Mouse (Mus musculus) naive thymus-derived CD4-positive, alpha-beta T cell, adult 2 months (primary cell): ENCODE data around the gene Grk2.
A peak's percentile ranks its signal among the peaks of the same experiment; 100 is the strongest.
"Not testable (repeated sequence)": the region's sequence is repeated elsewhere in the genome, so short reads cannot be mapped to it uniquely, and the experiment has no call there.

ENCODE experiments used
- DNase-seq: peaks from one replicate; pipeline ENCODE4 v3.0.0-alpha.2; 2011; ENCODE audit warnings: low read depth

The Grk2 gene

GRCm38 (mm10) chr19:4268566-4269361 is 37.3 kb downstream of the Grk2 start, which contains the start of gene Ssh3:
Gene Ssh3 (minus strand): TSS chr19:4269180.
- DNase-seq = peak; percentile 83

DNA sequence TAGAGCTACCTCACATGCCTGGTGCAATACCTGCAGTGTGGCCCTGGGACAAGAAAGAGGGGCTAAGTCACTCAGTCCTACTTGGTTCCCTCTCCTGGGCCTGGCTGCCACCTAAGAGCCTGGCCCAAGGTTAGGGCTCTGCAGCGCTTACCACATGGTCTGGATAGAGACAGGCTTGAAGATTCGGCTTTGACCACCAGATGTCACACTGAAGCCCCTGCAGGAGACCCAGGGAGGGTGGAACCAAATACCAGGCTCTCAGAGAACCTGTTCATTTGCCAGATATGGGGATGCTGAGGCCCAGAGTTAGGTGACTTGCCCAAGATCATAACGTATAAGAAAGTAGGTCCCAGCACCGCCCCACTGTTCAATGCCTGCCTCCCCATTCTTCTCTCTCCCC is 40.1 kb downstream of the Grk2 start:
- no peak for DNase-seq

DNA sequence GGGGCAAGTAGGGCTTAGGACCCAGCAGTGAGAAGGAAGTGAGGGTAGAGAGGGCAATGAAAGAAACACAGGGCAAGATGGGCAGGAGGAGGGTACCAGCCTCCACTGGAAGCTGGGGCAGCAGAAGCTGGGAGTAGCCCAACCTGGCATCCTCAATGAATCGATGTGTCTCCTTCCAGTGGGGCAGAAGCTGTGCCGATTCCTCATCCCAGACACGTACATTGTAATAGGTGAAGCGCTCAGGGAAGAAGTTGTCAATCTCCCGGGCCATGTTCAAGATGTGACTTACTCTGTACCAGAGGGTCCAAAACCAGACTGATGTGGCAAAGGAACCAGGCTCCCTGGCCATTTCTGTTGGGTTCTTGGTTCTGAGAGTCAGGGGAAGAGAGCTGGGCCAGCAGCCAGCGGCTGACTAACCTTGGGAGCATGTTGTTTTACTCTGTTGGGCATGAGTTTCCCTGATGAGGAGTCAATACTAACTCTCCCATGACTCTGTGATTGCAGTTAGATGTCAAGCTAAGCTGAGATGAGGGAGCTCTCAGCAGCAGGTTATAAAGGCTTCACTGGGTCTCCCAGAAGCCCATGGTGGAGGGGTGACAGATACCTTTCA is 41.7 kb downstream of the Grk2 start:
- DNase-seq = no peak

DNA sequence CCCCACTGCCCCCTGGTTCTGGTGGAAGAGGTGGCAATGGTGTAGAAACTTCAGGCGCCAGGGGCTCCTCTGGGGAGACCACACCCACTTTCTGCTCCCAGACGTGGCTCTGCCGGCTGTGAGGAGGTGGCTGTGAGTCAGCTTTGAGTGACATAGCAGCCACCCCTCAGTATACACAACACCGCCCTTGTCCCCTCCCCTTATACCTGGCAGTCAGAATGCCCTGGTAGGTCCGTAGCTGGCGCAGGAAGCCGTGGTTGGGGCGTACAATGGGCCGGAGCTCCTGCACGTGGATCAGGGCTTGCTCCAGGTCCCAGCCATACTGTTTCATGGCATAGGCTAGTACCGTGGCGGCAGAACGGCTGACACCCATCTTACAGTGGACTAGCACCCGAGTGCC is 42.3 kb downstream of the Grk2 start:
- no peak for DNase-seq

DNA sequence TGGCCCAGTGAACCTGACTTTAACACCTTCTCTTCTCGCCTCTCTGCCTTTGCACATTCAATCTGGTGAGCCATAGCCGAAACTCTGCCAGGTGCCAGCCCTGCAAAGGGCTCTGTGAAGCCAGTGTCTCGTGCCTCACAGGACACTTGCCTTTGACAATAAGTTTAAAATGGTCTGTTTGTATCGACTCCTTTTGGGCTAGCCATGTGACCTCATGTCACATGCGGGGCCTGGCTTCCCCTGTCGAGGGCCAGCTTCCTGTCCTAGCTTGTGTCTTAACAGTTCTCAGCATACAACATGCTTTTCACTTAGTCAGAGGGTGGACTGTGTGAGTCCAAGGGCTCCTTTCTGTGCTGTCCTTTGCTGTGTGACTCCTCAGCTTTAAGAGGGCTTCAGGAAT is 43.3 kb downstream of the Grk2 start:
- no peak for DNase-seq

GRCm38 (mm10) chr19:4261038-4261698 is 44.9 kb downstream of the Grk2 start:
- DNase-seq = peak; percentile 74

GRCm38 (mm10) chr19:4257897-4258252 is 48.1 kb downstream of the Grk2 start:
- no peak for DNase-seq

DNA sequence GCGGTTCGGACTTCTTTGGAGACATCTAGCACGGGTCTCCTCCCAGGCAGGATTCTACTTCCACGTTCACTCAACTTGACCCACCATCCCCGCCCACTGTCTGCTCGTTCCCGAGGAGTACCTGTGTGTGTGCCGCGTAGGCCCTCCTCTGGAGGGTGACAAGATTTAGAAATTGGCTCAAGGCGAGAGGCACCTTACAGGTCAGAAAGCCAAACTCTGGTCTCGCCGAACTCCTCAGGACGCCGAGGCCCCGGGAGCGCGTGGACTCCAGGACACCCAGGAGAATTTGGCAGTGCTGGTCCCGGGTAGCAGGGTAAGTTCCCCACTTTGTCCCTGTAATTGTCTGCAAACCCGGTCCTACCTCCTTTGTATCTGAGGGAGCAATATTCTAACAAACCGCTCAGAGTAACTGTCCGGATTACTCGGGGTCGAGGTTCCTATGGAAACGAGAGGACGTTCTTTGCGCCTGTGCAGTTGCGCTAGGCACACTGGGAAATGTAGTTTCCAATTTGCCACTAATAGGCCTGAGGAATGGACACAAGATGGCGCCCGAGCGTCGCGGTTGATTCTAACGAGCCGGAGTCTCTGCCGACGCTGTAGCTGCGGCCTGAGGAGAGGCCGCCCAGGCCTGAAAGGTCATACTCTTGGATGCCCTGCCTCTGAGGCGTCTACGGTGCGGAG is 48.7 kb downstream of the Grk2 start:
- peak; percentile 96 for DNase-seq

DNA sequence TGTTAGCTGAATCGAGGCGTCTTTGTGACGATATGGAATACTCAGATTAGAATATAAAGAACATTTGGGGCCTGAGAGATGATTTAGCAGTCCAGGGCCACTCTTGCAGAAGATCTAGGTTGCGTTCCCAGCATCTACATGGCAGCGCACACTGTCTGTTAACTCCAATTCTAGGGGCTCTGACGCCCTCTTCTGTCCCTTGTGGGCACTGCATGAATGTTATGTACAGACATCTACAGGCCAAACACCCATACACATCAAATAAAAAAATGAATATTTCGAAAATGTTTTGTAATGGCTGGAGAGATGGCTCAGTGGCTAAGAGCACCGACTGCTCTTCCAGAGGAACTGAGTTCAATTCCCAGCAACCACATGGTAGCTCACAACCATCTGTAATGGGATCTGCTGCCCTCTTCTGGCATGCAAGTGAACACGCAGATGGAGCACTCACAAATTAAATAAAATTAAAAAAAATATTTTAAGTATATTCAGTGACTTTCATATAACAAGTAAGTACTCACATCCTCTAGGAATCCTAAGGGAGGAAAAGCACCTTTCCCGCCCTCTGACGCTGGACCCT is 50.3 kb downstream of the Grk2 start:
- peak; percentile 57 for DNase-seq

- no peak for DNase-seq
Measured at GRCm38 (mm10) chr19:4254230-4254629, 51.8 kb downstream of the Grk2 start.

DNA sequence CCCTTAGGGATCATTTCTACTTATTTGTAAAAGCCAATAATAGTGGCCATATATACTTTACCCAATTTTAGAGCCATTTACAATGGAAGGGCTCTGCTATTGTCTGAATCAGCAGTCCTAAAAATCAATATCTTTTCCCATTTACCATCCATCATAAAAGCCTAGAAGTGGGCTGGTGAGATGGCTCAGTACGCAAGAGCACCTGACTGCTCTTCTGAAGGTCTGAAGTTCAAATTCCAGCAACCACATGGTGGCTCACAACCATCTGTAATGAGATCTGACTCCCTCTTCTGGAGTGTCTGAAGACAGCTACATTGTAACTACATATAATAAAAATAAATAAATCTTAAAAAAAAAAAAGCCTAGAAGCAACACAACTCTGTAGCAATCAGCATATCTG is 57.3 kb downstream of the Grk2 start:
- DNase-seq = not testable (repeated sequence)

- DNase-seq = peak; percentile 61
Measured at GRCm38 (mm10) chr19:4247010-4247409, 59.0 kb downstream of the Grk2 start.

GRCm38 (mm10) chr19:4244775-4245174 is 61.2 kb downstream of the Grk2 start:
- no peak for DNase-seq

GRCm38 (mm10) chr19:4242416-4242815 is 63.6 kb downstream of the Grk2 start:
- peak; percentile 51 for DNase-seq

GRCm38 (mm10) chr19:4240247-4240668 is 65.8 kb downstream of the Grk2 start:
- DNase-seq = no peak
